ENCODE assay signal across 10 mouse cellular contexts in genomic region chr3:69397733-69398132, GRCm38 (mm10).
A peak's percentile ranks its signal among the peaks of the same experiment; 100 is the strongest.
DNase-seq lines count a peak whose midpoint lies in the region; ATAC-seq and TF ChIP-seq lines count a peak whose summit lies in the region.
"Had no signal": no experiment of that assay in that cellular context is flagged by ENCODE, and none has a peak within 500 bp of the region (broad histone marks: within the 10 kb centered on the region; RNA-seq: fewer than 3 reads in every experiment).

No protein-coding gene starts in this region.

- TF ChIP-seq POLR2A in kidney, adult 2 months (IDR thresholded peaks at IDR 0.05; ENCODE audit: low read depth, low read length), result no peak
- no peak for TF ChIP-seq POLR2A in thymus, adult 2 months (IDR thresholded peaks at IDR 0.05; ENCODE audit: control insufficient read depth, extremely low read depth, insufficient read depth, low read length, poor library complexity)

- no peak overlapping the region for H3K27ac ChIP-seq in kidney, adult 2 months (ENCODE audit: insufficient read depth, low read depth, low read length)
- no peak overlapping the region for H3K27ac ChIP-seq in kidney, embryonic 14.5 days (ENCODE audit: low read depth, low read length)
- H3K27ac ChIP-seq in thymus, adult 2 months (ENCODE audit: control insufficient read depth, insufficient read depth, low read length), result no peak overlapping the region
- H3K27ac ChIP-seq: forebrain, embryonic 10.5 days had no signal

- H3K27me3 ChIP-seq in kidney, adult 2 months (replicated peaks; ENCODE audit: control insufficient read depth, insufficient read depth, low read length), result no peaks in the 10 kb centered on the region; the same call in 1 of the 2 replicates
- no peaks in the 10 kb centered on the region for H3K27me3 ChIP-seq in kidney, embryonic 14.5 days (ENCODE audit: control insufficient read depth, insufficient read depth, low read length)
- no peaks in the 10 kb centered on the region for H3K27me3 ChIP-seq in thymus, adult 2 months (ENCODE audit: control insufficient read depth, insufficient read depth, low read length)

- no peak overlapping the region for H3K4me2 ChIP-seq in kidney, embryonic 14.5 days (replicated peaks; ENCODE audit: low read depth, low read length)

- ATAC-seq in kidney, embryonic 14.5 days (ENCODE audit: low FRiP score, low TSS enrichment), result no peak

- peak; percentile 31; the same call in 1 of the 2 replicates for TF ChIP-seq CTCF in kidney, adult 2 months (conservative IDR thresholded peaks at IDR 0.05; ENCODE audit: insufficient read depth, insufficient read length, low read depth, low read length)
- peak; percentile 48; the same call in 1 of the 2 replicates for TF ChIP-seq CTCF in thymus, adult 2 months (IDR thresholded peaks at IDR 0.05; ENCODE audit: borderline replicate concordance, control insufficient read depth, extremely low read depth, insufficient read depth, low read length, poor library complexity)

- H3K4me3 ChIP-seq in kidney, adult 2 months (ENCODE audit: insufficient read depth, low read depth, low read length), result no peak overlapping the region
- no peak overlapping the region for H3K4me3 ChIP-seq in kidney, embryonic 14.5 days (ENCODE audit: low read length)
- no peak overlapping the region for H3K4me3 ChIP-seq in thymus, adult 2 months (ENCODE audit: control insufficient read depth, insufficient read depth, low read length)
- H3K4me3 ChIP-seq: forebrain, embryonic 10.5 days had no signal

- WGBS in kidney, adult 2 months, result 68% methylated on average over 5 of the region's 5 CpGs
- 60% methylated on average over 5 of the region's 5 CpGs for WGBS in kidney, embryonic 14.5 days
- WGBS in thymus, adult 2 months, result 80% methylated on average over 5 of the region's 5 CpGs

- H3K36me3 ChIP-seq in kidney, adult 2 months (ENCODE audit: control insufficient read depth, insufficient read depth, low read length), result no peaks in the 10 kb centered on the region
- no peaks in the 10 kb centered on the region for H3K36me3 ChIP-seq in kidney, embryonic 14.5 days (ENCODE audit: control insufficient read depth, insufficient read depth, low read length)
- no peaks in the 10 kb centered on the region for H3K36me3 ChIP-seq in thymus, adult 2 months (ENCODE audit: control insufficient read depth, insufficient read depth, low read length)
- H3K36me3 ChIP-seq: forebrain, embryonic 10.5 days had no signal

- no peaks in the 10 kb centered on the region for H3K9me3 ChIP-seq in kidney, embryonic 14.5 days (ENCODE audit: control insufficient read depth, low read length)

- DNase-seq in kidney, adult 2 months, result no peak
- DNase-seq in thymus, adult 2 months, result no peak
- no peak for DNase-seq in thymus, postnatal 10 days (ENCODE audit: low spot score in 2 of 2)
- DNase-seq in WW6 (ENCODE audit: low read depth, low spot score), result peak; percentile 33
- peak; percentile 49 for DNase-seq in testis, postnatal 10 days (ENCODE audit: low spot score)
- no peak for DNase-seq in adrenal gland, adult 2 months
- DNase-seq in urinary bladder, postnatal 25 days (ENCODE audit: low spot score), result no peak
- DNase-seq: heart, postnatal 4 days had no signal

- no peaks in the 10 kb centered on the region for H3K4me1 ChIP-seq in kidney, adult 2 months (ENCODE audit: control insufficient read depth, insufficient read depth, low read length)
- H3K4me1 ChIP-seq in kidney, embryonic 14.5 days (ENCODE audit: control insufficient read depth, insufficient read depth, low read length), result no peaks in the 10 kb centered on the region
- H3K4me1 ChIP-seq in thymus, adult 2 months (replicated peaks; ENCODE audit: control insufficient read depth, insufficient read depth, low read length), result no peaks in the 10 kb centered on the region

- H3K9ac ChIP-seq in kidney, embryonic 14.5 days (ENCODE audit: low read depth, low read length), result no peak overlapping the region

Comparison
In these comparisons a context has a peak if more than half of its experiments do, and no peak if none do; other contexts are left out.
1. DNase-seq: peak in WW6 (single experiment) and testis, postnatal 10 days (single experiment); none in kidney, adult 2 months (single experiment), thymus, adult 2 months (single experiment), thymus, postnatal 10 days (0 of 2), adrenal gland, adult 2 months (single experiment) and urinary bladder, postnatal 25 days (single experiment).